Mouse (Mus musculus) liver, adult 2 months (tissue): ENCODE measurements at regions not wholly inside any gene's neighbourhood (a gene's known extent, or its start where the extent isn't known, plus 50 kb on each side); places are given as distances from the start of the nearest gene placed in this dataset.

Experiments
- CTCF ChIP-seq: fragments of 200-500 bp; IDR thresholded peaks from 2 replicates; pipeline ENCODE4 v1.5.1; 2011; ENCODE audit warnings: low read depth, low read length, control low read depth
- POLR2A ChIP-seq: fragments of 200-500 bp; IDR thresholded peaks from 2 replicates; pipeline ENCODE4 v1.6.1; 2011; ENCODE audit warnings: low read length, control low read depth; ENCODE audit not compliant: insufficient read depth; ENCODE audit errors: extremely low read depth

DNA sequence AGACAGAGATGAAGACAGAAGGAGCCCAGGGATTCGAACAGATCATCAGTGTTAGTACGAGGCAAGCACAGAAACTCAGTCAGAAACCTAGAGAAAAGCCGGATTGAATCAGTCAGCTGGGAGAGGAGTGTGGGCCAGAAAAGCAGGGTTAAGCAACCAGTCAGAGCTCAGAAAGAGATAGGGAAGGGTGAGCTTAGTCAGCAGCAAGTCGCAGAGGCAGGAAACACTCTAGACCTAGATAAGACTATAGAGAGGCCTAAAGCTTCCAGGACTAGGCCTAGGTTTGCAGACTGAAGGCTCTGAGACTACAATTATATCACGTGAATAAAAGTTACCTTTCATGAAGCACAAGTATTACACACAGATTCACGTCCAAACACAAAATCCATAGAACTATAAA is 160.6 kb upstream of the Olfr1324 start:
- TF ChIP-seq CTCF, result no peak
- TF ChIP-seq POLR2A, result no peak
